Mouse (Mus musculus) E14TG2a.4 (cell line): Measurements from ENCODE around the gene Gjc2.

Source experiments
- CTCF ChIP-seq: conservative IDR thresholded peaks from 2 replicates; pipeline ENCODE4 v1.5.1; 2014; ENCODE audit warnings: low read length
- NANOG ChIP-seq: IDR thresholded peaks from 2 replicates; pipeline ENCODE4 v1.6.1; 2014; ENCODE audit warnings: borderline replicate concordance, low read length, mixed read lengths
- POU5F1 ChIP-seq: IDR thresholded peaks from 2 replicates; pipeline ENCODE4 v1.6.1; 2014; ENCODE audit warnings: low read length, borderline replicate concordance

DNA sequence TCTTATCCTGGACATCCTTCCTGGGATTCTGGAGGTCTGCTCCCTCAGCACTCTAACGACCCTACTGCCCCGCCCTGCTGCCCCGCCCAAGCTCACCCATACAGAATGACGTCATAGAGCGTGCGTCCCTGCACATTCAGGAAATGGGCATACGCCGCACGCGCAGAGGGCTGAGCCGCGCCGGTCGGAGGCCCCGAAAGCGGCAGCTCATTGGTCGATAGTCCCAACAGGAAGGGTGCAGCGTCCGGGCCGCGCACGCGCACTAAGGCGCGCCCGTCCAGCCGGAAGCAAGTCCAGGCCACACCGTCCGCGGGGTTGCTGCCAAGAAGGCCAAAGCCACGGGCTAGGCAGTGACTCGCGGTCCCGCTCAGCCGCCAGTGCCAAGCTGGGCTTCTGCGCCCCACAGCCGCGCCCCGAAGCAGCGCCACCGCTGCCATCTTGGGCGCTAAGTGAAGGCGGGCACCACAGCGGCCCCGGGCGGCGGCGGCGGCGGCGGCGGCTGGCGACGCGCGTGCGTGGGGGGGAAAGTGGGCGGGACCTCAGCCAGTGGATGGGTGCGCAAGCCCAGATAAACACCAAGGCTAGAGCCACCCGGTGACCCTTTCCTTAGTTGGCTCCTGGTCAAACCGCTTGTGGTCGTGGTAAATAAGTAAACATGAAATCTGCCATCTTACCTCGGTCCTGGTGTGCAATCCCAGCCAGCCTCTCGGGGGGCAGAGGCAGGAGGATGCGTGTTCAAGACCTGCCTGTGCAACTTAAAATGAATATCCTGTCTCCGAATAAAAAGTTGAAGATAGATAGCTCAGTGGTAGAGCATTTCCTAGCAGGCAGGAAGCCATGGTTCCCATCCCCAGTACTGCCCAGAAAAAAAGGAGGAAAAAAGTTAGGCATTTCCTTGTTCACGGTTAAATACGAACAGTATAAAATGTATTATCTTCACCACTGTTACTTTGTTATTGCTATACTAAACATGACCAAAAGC lies 19.5 kb downstream of the Gjc2 start, which contains the start of gene Iba57:
- TF ChIP-seq POU5F1, result no peak
- TF ChIP-seq CTCF, result no peak
- TF ChIP-seq NANOG, result no peak
